Mouse (Mus musculus) C2C12 (cell line): Measurements from ENCODE around the gene Tent5c.

Source experiments
- CTCF ChIP-seq: IDR thresholded peaks from one replicate; pipeline ENCODE4 v1.5.1; 2011; ENCODE audit not compliant: control insufficient read depth, insufficient read depth, insufficient read length
- FOSL1 ChIP-seq: IDR thresholded peaks from one replicate; pipeline ENCODE4 v1.8.0; 2011; ENCODE audit warnings: mild to moderate bottlenecking, low read length; ENCODE audit not compliant: poor library complexity, insufficient read depth, severe bottlenecking
- MAX ChIP-seq: IDR thresholded peaks from one replicate; pipeline ENCODE4 v1.6.1; 2011; ENCODE audit warnings: mild to moderate bottlenecking, control low read depth
- MYOD1 ChIP-seq: IDR thresholded peaks from one replicate; pipeline ENCODE4 v1.6.1; 2011; ENCODE audit warnings: low read depth; ENCODE audit not compliant: control insufficient read depth, insufficient read length
- MYOG ChIP-seq: IDR thresholded peaks from one replicate; pipeline ENCODE4 v1.6.1; 2011; ENCODE audit not compliant: control insufficient read depth, insufficient read length; ENCODE audit errors: extremely low read depth
- USF1 ChIP-seq: IDR thresholded peaks from one replicate; pipeline ENCODE4 v1.6.1; 2011; ENCODE audit warnings: low read depth, mild to moderate bottlenecking, control low read depth, moderate library complexity

GRCm38 (mm10) chr3:100530244-100530788 is 41.2 kb upstream of the Tent5c start:
- TF ChIP-seq CTCF (no peak), USF1 (no peak), MYOG (no peak), MAX (no peak), MYOD1 (no peak), FOSL1 (no peak)
